Mouse (Mus musculus) forebrain, embryonic 11.5 days (tissue): ENCODE results near the gene Mgmt. TPM values are rescaled to one million over a fixed set of nuclear protein-coding genes. Genes with fewer than 3 reads are reported as not detected.

Experiments
- ATAC-seq: fragments of 200-750 bp; cut with Nextera tagmentation; replicated peaks from 2 replicates; pipeline ENCODE4 v1.8.0; 2017; ENCODE audit warnings: moderate TSS enrichment; ENCODE audit not compliant: low FRiP score
- DNase-seq: peaks from one replicate; pipeline ENCODE4 v3.0.0-alpha.2; 2017; ENCODE audit warnings: low spot score
- H3K27ac ChIP-seq: fragments of 300-500 bp; sonication (generic); 2 replicates; pipeline ENCODE4 v1.5.1; 2014; ENCODE audit warnings: low read depth, low read length
- H3K27me3 ChIP-seq: fragments of 300-500 bp; sonication (generic); 2 replicates; pipeline ENCODE4 v1.6.1; 2014; ENCODE audit warnings: mild to moderate bottlenecking, low read length, mixed read lengths; ENCODE audit not compliant: control insufficient read depth, insufficient read depth
- H3K36me3 ChIP-seq: fragments of 300-500 bp; sonication (generic); 2 replicates; pipeline ENCODE4 v1.6.1; 2014; ENCODE audit warnings: mild to moderate bottlenecking, low read length, moderate library complexity, mixed read lengths; ENCODE audit not compliant: control insufficient read depth, insufficient read depth
- H3K4me1 ChIP-seq: fragments of 300-500 bp; sonication (generic); replicated peaks from 2 replicates; pipeline ENCODE4 v1.6.1; 2014; ENCODE audit warnings: low read length, mixed read lengths; ENCODE audit not compliant: control insufficient read depth, insufficient read depth
- H3K4me2 ChIP-seq: fragments of 300-500 bp; sonication (generic); 2 replicates; pipeline ENCODE4 v1.6.1; 2014; ENCODE audit warnings: low read depth, mild to moderate bottlenecking, low read length, moderate library complexity, mixed read lengths; ENCODE audit not compliant: severe bottlenecking
- H3K4me3 ChIP-seq: fragments of 300-500 bp; sonication (generic); 2 replicates; pipeline ENCODE4 v1.5.1; 2014; ENCODE audit warnings: low read depth, low read length
- H3K9ac ChIP-seq: fragments of 300-500 bp; sonication (generic); 2 replicates; pipeline ENCODE4 v1.6.1; 2014; ENCODE audit warnings: low read length
- H3K9me3 ChIP-seq: fragments of 300-500 bp; sonication (generic); 2 replicates; pipeline ENCODE4 v1.6.1; 2016; ENCODE audit warnings: low read length, mixed read lengths; ENCODE audit not compliant: control insufficient read depth
- WGBS: fragments of 180-500 bp; shearing (Covaris S2); extraction: QIAGEN DNeasy Blood & Tissue Kit; methylation state at CpG from one replicate; pipeline ENCODE4 v1.1.7; 2014; 5-methylcytosine and 5-hydroxymethylcytosine counted together
- polyA plus RNA-seq: library from polyadenylated mRNA; unstranded; fragments of >200 nt; fragmentation: Nextera tagmentation; extraction: Ambion mirVana; gene quantifications from 2 replicates; pipeline ENCODE4 v1.2.1, GENCODE M21; 2014

The Mgmt gene
- polyA plus RNA-seq, 1 experiment from 2014 or later = 3.4 TPM

GRCm38 (mm10) chr7:137061109-137061508 lies 166.7 kb downstream of the Mgmt start:
- Histone ChIP-seq H3K4me1 (no peaks in the 10 kb centered on the region), H3K4me2 (no peak overlapping the region), H3K27me3 (no peaks in the 10 kb centered on the region), H3K36me3 (no peaks in the 10 kb centered on the region), H3K9ac (no peak overlapping the region), H3K9me3 (no peaks in the 10 kb centered on the region), H3K27ac (no peak overlapping the region), H3K4me3 (no peak overlapping the region)
- WGBS = 97% methylated on average over 6 of the region's 6 CpGs
- DNase-seq (no peak), ATAC-seq (no peak)

GRCm38 (mm10) chr7:137064255-137064654 lies 169.8 kb downstream of the Mgmt start:
- no peak overlapping the region for H3K4me3 ChIP-seq
- no peak overlapping the region for H3K4me2 ChIP-seq
- DNase-seq (no peak), ATAC-seq (no peak)
- no peak overlapping the region for H3K9ac ChIP-seq
- H3K36me3 ChIP-seq = no peaks in the 10 kb centered on the region
- H3K27ac ChIP-seq = no peak overlapping the region
- 90% methylated on average over 9 of the region's 9 CpGs for WGBS
- no peaks in the 10 kb centered on the region for H3K9me3 ChIP-seq
- H3K27me3 ChIP-seq = no peaks in the 10 kb centered on the region
- no peaks in the 10 kb centered on the region for H3K4me1 ChIP-seq

DNA sequence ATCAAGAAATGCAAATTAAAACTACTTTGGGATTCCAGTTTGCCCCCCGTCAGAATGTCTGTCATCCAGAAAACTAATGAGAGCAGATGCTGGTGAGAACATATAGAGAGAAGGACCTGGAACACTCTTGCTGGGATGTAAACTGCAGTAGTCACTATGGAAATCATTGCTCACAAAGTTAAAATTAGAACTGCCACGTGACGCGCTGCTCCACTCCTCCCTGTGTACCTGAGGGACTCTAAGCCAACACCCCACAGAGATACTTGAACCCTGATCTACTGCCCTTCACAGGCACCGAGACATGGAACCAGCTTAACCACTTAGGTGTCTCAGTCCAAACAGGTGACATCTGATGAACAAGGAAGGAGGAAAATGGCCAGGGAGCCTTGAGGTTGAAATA lies 171.0 kb downstream of the Mgmt start:
- H3K27me3 ChIP-seq = no peaks in the 10 kb centered on the region
- no peaks in the 10 kb centered on the region for H3K4me1 ChIP-seq
- H3K4me2 ChIP-seq = no peak overlapping the region
- H3K9ac ChIP-seq = no peak overlapping the region
- H3K36me3 ChIP-seq = no peaks in the 10 kb centered on the region
- H3K4me3 ChIP-seq = no peak overlapping the region
- H3K27ac ChIP-seq = no peak overlapping the region
- no peaks in the 10 kb centered on the region for H3K9me3 ChIP-seq
- DNase-seq (no peak), ATAC-seq (no peak)
- 92% methylated on average over 5 of the region's 5 CpGs for WGBS

DNA sequence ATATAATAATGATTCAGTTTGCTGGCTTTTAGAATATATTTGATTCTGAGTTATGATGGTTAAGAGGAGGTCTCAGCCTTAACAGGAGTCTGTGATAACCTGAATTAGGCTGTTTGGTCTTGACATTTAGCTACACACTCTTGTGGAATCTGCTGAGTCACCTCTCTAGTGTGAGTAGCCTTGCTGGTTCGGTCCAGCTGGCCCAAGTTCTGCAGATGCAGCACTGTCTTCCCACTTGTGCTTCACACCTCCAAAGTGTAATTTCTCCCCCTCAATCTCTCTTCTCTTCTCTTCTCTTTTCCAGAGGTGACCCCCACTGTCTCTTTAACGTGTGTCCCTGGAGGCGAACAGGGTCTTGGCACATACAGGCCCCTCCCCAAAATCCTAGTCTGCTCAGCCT lies 171.8 kb downstream of the Mgmt start:
- DNase-seq (no peak), ATAC-seq (no peak)
- no peak overlapping the region for H3K4me3 ChIP-seq
- WGBS = 83% methylated on average over 3 of the region's 3 CpGs
- H3K4me2 ChIP-seq = no peak overlapping the region
- H3K4me1 ChIP-seq = no peaks in the 10 kb centered on the region
- H3K9ac ChIP-seq = no peak overlapping the region
- no peaks in the 10 kb centered on the region for H3K27me3 ChIP-seq
- no peaks in the 10 kb centered on the region for H3K36me3 ChIP-seq
- H3K27ac ChIP-seq = no peak overlapping the region
- no peaks in the 10 kb centered on the region for H3K9me3 ChIP-seq

- H3K27ac ChIP-seq = no peak overlapping the region
- no peak overlapping the region for H3K4me2 ChIP-seq
- no peaks in the 10 kb centered on the region for H3K4me1 ChIP-seq
- DNase-seq = no peak
- H3K4me3 ChIP-seq = no peak overlapping the region
- no peaks in the 10 kb centered on the region for H3K9me3 ChIP-seq
- no peak overlapping the region for H3K9ac ChIP-seq
- no peaks in the 10 kb centered on the region for H3K27me3 ChIP-seq
- ATAC-seq = no peak
- WGBS = 90% methylated on average over 4 of the region's 4 CpGs
- H3K36me3 ChIP-seq = no peaks in the 10 kb centered on the region
Measured at GRCm38 (mm10) chr7:137066997-137067396, 172.6 kb downstream of the Mgmt start.

DNA sequence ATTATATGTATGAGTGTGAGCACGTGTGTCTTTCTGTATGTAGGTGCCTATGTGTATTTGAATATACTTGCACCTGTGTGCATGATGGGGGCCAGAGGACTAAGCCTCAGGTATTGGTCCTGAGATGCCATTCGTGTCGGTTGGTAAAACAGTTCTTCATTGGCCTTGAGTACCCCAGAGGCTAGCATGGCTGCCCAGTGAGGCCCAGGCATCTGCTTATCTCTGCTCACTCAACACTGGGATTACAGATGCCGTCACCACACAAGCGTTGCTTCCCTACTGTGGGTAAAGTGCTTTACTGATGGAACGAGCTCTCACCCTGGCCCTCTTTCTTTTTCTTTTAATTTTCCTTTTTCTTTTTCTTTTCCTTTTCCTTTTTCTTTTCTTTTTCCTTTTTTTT lies 173.3 kb downstream of the Mgmt start:
- 86% methylated on average over 6 of the region's 6 CpGs for WGBS
- ATAC-seq = no peak

GRCm38 (mm10) chr7:137068796-137069195 lies 174.4 kb downstream of the Mgmt start:
- 89% methylated on average over 5 of the region's 5 CpGs for WGBS

More for the DNA sequence above, 173.3 kb downstream of the Mgmt start:
- no peaks in the 10 kb centered on the region for H3K27me3 ChIP-seq
- no peak for DNase-seq
- H3K36me3 ChIP-seq = no peaks in the 10 kb centered on the region
- no peaks in the 10 kb centered on the region for H3K4me1 ChIP-seq
- no peak overlapping the region for H3K4me2 ChIP-seq
- H3K9me3 ChIP-seq = no peaks in the 10 kb centered on the region
- no peak overlapping the region for H3K4me3 ChIP-seq
- no peak overlapping the region for H3K27ac ChIP-seq
- H3K9ac ChIP-seq = no peak overlapping the region

GRCm38 (mm10) chr7:137069768-137070167 lies 175.4 kb downstream of the Mgmt start:
- no peak for DNase-seq
- H3K9me3 ChIP-seq = no peaks in the 10 kb centered on the region
- ATAC-seq = no peak
- WGBS = 93% methylated on average over 6 of the region's 6 CpGs
- no peak overlapping the region for H3K4me2 ChIP-seq
- no peaks in the 10 kb centered on the region for H3K4me1 ChIP-seq
- no peaks in the 10 kb centered on the region for H3K36me3 ChIP-seq
- H3K27ac ChIP-seq = no peak overlapping the region
- H3K9ac ChIP-seq = no peak overlapping the region
- H3K27me3 ChIP-seq = no peaks in the 10 kb centered on the region
- H3K4me3 ChIP-seq = no peak overlapping the region

More at GRCm38 (mm10) chr7:137068796-137069195, 174.4 kb downstream of the Mgmt start:
- no peak overlapping the region for H3K4me2 ChIP-seq
- H3K27me3 ChIP-seq = no peaks in the 10 kb centered on the region
- H3K4me1 ChIP-seq = no peaks in the 10 kb centered on the region
- DNase-seq (no peak), ATAC-seq (no peak)
- H3K27ac ChIP-seq = no peak overlapping the region
- no peaks in the 10 kb centered on the region for H3K9me3 ChIP-seq
- no peaks in the 10 kb centered on the region for H3K36me3 ChIP-seq
- H3K9ac ChIP-seq = no peak overlapping the region
- no peak overlapping the region for H3K4me3 ChIP-seq

- 93% methylated on average over 6 of the region's 6 CpGs for WGBS
Measured at GRCm38 (mm10) chr7:137071346-137071745, 176.9 kb downstream of the Mgmt start.

More at GRCm38 (mm10) chr7:137071346-137071745, 176.9 kb downstream of the Mgmt start:
- Histone ChIP-seq H3K27me3 (no peaks in the 10 kb centered on the region), H3K4me2 (no peak overlapping the region), H3K27ac (no peak overlapping the region), H3K9ac (no peak overlapping the region), H3K4me3 (no peak overlapping the region), H3K36me3 (no peaks in the 10 kb centered on the region), H3K4me1 (no peaks in the 10 kb centered on the region), H3K9me3 (no peaks in the 10 kb centered on the region)
- ATAC-seq (no peak), DNase-seq (no peak)
